Mouse (Mus musculus): Measurements from ENCODE around the gene Eno3. TPM values are rescaled to one million over a fixed set of nuclear protein-coding genes. Genes with fewer than 3 reads are reported as not detected.

Eno3 gene
- polyA plus RNA-seq, 1 experiment = 1,151 TPM

DNA sequence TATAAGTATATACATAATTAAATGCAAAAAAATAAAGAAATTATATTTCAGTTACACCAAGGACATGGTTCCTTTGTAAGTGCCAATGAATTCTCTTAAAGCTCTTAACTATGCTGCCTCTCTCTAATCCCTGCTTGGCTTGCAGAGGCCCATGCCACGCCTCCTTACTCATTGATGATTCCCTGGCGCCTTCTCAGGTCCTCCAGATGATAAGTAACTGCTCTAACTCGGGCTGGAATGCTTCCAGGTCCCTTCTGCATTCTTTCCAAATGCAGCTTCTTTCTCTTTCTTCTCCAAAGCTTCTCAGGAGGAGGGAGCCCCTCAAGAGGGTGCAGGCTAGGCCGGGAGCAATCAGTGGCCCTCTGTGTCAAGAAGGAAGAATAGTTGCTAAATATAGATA, 32.6 kb downstream of the Eno3 start:
- Histone ChIP-seq H3K79me2 (ENCODE audit: control insufficient read depth, insufficient read depth) (peaks cover 10% of the 10 kb centered on the region), H3K4me3 (ENCODE audit: insufficient read depth, poor library complexity, severe bottlenecking) (no peak overlapping the region), H3K79me3 (ENCODE audit: low read depth) (no peaks in the 10 kb centered on the region), H3K36me3 (ENCODE audit: control insufficient read depth, insufficient read depth) (peaks cover 8% of the 10 kb centered on the region), H3ac (ENCODE audit: control insufficient read depth, insufficient read length, low read depth) (no peak overlapping the region), H3K27me3 (ENCODE audit: control insufficient read depth, insufficient read depth, insufficient read length) (no peaks in the 10 kb centered on the region)
- TF ChIP-seq MAX (IDR thresholded peaks at IDR 0.05) = no peak
- TF ChIP-seq CEBPB (IDR thresholded peaks at IDR 0.05; ENCODE audit: low read depth) = no peak
- TF ChIP-seq MYOD1 (IDR thresholded peaks at IDR 0.05; ENCODE audit: control insufficient read depth, insufficient read length, low read depth) = no peak
- no peak for TF ChIP-seq FOSL1 (IDR thresholded peaks at IDR 0.05; ENCODE audit: insufficient read depth, low read length, poor library complexity, severe bottlenecking)
- TF ChIP-seq MYOG (IDR thresholded peaks at IDR 0.05; ENCODE audit: control insufficient read depth, extremely low read depth, insufficient read length) = no peak
- TF ChIP-seq USF1 (IDR thresholded peaks at IDR 0.05; ENCODE audit: low read depth) = no peak
- TF ChIP-seq CTCF (IDR thresholded peaks at IDR 0.05; ENCODE audit: control insufficient read depth, insufficient read depth, insufficient read length) = no peak

DNA sequence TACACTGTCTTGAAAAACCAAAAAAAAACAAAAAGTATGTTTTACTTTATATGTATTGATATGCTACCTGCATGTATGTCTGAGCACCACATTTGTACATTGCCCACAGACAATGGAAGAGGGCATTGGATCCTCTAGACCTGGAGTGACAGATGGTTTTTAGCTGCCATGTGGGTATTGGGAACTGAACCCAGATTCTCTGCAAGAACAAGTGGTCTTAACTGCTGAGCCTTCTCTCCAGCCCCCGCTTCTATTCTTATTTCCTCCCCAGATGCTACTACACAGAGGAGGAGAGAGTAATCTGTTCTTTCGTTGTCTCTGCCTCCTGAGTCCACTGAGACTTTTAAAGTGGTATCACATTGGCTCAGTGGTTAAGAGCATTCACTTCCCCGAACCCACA, 36.5 kb downstream of the Eno3 start:
- Histone ChIP-seq H3K36me3 (ENCODE audit: control insufficient read depth, insufficient read depth) (no peaks in the 10 kb centered on the region), H3ac (ENCODE audit: control insufficient read depth, insufficient read length, low read depth) (no peak overlapping the region), H3K4me3 (ENCODE audit: insufficient read depth, poor library complexity, severe bottlenecking) (no peak overlapping the region), H3K79me2 (ENCODE audit: control insufficient read depth, insufficient read depth) (peaks cover 3% of the 10 kb centered on the region), H3K27me3 (ENCODE audit: control insufficient read depth, insufficient read depth, insufficient read length) (no peaks in the 10 kb centered on the region), H3K79me3 (ENCODE audit: low read depth) (no peaks in the 10 kb centered on the region)
- TF ChIP-seq CTCF (IDR thresholded peaks at IDR 0.05; ENCODE audit: control insufficient read depth, insufficient read depth, insufficient read length) (no peak), MAX (IDR thresholded peaks at IDR 0.05) (no peak), FOSL1 (IDR thresholded peaks at IDR 0.05; ENCODE audit: insufficient read depth, low read length, poor library complexity, severe bottlenecking) (no peak), MYOD1 (IDR thresholded peaks at IDR 0.05; ENCODE audit: control insufficient read depth, insufficient read length, low read depth) (no peak), MYOG (IDR thresholded peaks at IDR 0.05; ENCODE audit: control insufficient read depth, extremely low read depth, insufficient read length) (no peak), CEBPB (IDR thresholded peaks at IDR 0.05; ENCODE audit: low read depth) (no peak), USF1 (IDR thresholded peaks at IDR 0.05; ENCODE audit: low read depth) (no peak)

GRCm38 (mm10) chr11:70697376-70697775, 40.4 kb downstream of the Eno3 start:
- Histone ChIP-seq H3K27me3 (ENCODE audit: control insufficient read depth, insufficient read depth, insufficient read length) (no peaks in the 10 kb centered on the region), H3K4me3 (ENCODE audit: insufficient read depth, poor library complexity, severe bottlenecking) (no peak overlapping the region), H3K79me3 (ENCODE audit: low read depth) (peaks cover 17% of the 10 kb centered on the region), H3ac (ENCODE audit: control insufficient read depth, insufficient read length, low read depth) (no peak overlapping the region), H3K36me3 (ENCODE audit: control insufficient read depth, insufficient read depth) (no peaks in the 10 kb centered on the region), H3K79me2 (ENCODE audit: control insufficient read depth, insufficient read depth) (peaks cover 20% of the 10 kb centered on the region)
- no peak for TF ChIP-seq MAX (IDR thresholded peaks at IDR 0.05)

- H3K79me3 ChIP-seq (ENCODE audit: low read depth) = peaks cover 22% of the 10 kb centered on the region
- H3K79me2 ChIP-seq (ENCODE audit: control insufficient read depth, insufficient read depth) = peaks cover 36% of the 10 kb centered on the region
- peaks cover 3% of the 10 kb centered on the region for H3K36me3 ChIP-seq (ENCODE audit: control insufficient read depth, insufficient read depth)
- no peak overlapping the region for H3ac ChIP-seq (ENCODE audit: control insufficient read depth, insufficient read length, low read depth)
- H3K4me3 ChIP-seq (ENCODE audit: insufficient read depth, poor library complexity, severe bottlenecking) = no peak overlapping the region
- H3K27me3 ChIP-seq (ENCODE audit: control insufficient read depth, insufficient read depth, insufficient read length) = no peaks in the 10 kb centered on the region
- TF ChIP-seq USF1 (IDR thresholded peaks at IDR 0.05; ENCODE audit: low read depth) (no peak), MYOD1 (IDR thresholded peaks at IDR 0.05; ENCODE audit: control insufficient read depth, insufficient read length, low read depth) (no peak)
Observed at GRCm38 (mm10) chr11:70699051-70699450, 42.0 kb downstream of the Eno3 start.

GRCm38 (mm10) chr11:70699722-70700556, 42.9 kb downstream of the Eno3 start, which contains the start of the genes Inca1 and Kif1c:
TSS of gene Inca1 (minus strand) at chr11:70700155.
TSS of gene Kif1c (plus strand) at chr11:70700548.
- H3K79me3 ChIP-seq (ENCODE audit: low read depth) = peaks cover 22% of the 10 kb centered on the region
- peaks cover 10% of the 10 kb centered on the region for H3K36me3 ChIP-seq (ENCODE audit: control insufficient read depth, insufficient read depth)
- peaks cover 42% of the 10 kb centered on the region for H3K79me2 ChIP-seq (ENCODE audit: control insufficient read depth, insufficient read depth)
- TF ChIP-seq MYOG (IDR thresholded peaks at IDR 0.05; ENCODE audit: control insufficient read depth, extremely low read depth, insufficient read length) (no peak), USF1 (IDR thresholded peaks at IDR 0.05; ENCODE audit: low read depth) (no peak), FOSL1 (IDR thresholded peaks at IDR 0.05; ENCODE audit: insufficient read depth, low read length, poor library complexity, severe bottlenecking) (no peak), CEBPB (IDR thresholded peaks at IDR 0.05; ENCODE audit: low read depth) (no peak), CTCF (IDR thresholded peaks at IDR 0.05; ENCODE audit: control insufficient read depth, insufficient read depth, insufficient read length) (no peak), MAX (IDR thresholded peaks at IDR 0.05) (no peak), MYOD1 (IDR thresholded peaks at IDR 0.05; ENCODE audit: control insufficient read depth, insufficient read length, low read depth) (no peak)
- no peaks in the 10 kb centered on the region for H3K27me3 ChIP-seq (ENCODE audit: control insufficient read depth, insufficient read depth, insufficient read length)
- peak within 1 kb of the TSS; percentile 80 for H3ac ChIP-seq (ENCODE audit: control insufficient read depth, insufficient read length, low read depth)
- H3K4me3 ChIP-seq (ENCODE audit: insufficient read depth, poor library complexity, severe bottlenecking) = peak within 1 kb of the TSS; percentile 91

- H3K79me3 ChIP-seq (ENCODE audit: low read depth) = peaks cover 22% of the 10 kb centered on the region
- no peak for TF ChIP-seq CTCF (IDR thresholded peaks at IDR 0.05; ENCODE audit: control insufficient read depth, insufficient read depth, insufficient read length)
- TF ChIP-seq CEBPB (IDR thresholded peaks at IDR 0.05; ENCODE audit: low read depth) = no peak
- TF ChIP-seq MYOG (IDR thresholded peaks at IDR 0.05; ENCODE audit: control insufficient read depth, extremely low read depth, insufficient read length) = no peak
- peak; percentile 25 for TF ChIP-seq MAX (IDR thresholded peaks at IDR 0.05)
- TF ChIP-seq FOSL1 (IDR thresholded peaks at IDR 0.05; ENCODE audit: insufficient read depth, low read length, poor library complexity, severe bottlenecking) = no peak
- no peaks in the 10 kb centered on the region for H3K27me3 ChIP-seq (ENCODE audit: control insufficient read depth, insufficient read depth, insufficient read length)
- H3K79me2 ChIP-seq (ENCODE audit: control insufficient read depth, insufficient read depth) = peaks cover 42% of the 10 kb centered on the region
- peak overlapping the region; percentile 91 for H3K4me3 ChIP-seq (ENCODE audit: insufficient read depth, poor library complexity, severe bottlenecking)
- H3ac ChIP-seq (ENCODE audit: control insufficient read depth, insufficient read length, low read depth) = peak overlapping the region; percentile 80
- H3K36me3 ChIP-seq (ENCODE audit: control insufficient read depth, insufficient read depth) = peaks cover 17% of the 10 kb centered on the region
Observed at GRCm38 (mm10) chr11:70700613-70701012, 43.6 kb downstream of the Eno3 start.

Data from C2C12 (cell line).